In genomic region chr5:76118441-76118840, GRCm38 (mm10) we compare ENCODE assay signal across 8 mouse cellular contexts. TPM values are rescaled to one million over a fixed set of nuclear protein-coding genes. Genes with fewer than 3 reads are reported as not detected.
A peak's percentile ranks its signal among the peaks of the same experiment; 100 is the strongest.
DNase-seq lines count a peak whose midpoint lies in the region; ATAC-seq and TF ChIP-seq lines count a peak whose summit lies in the region.

No protein-coding gene starts in this region.

- no peak overlapping the region for H3K9ac ChIP-seq in liver, adult 2 months (ENCODE audit: low read depth, low read length)
- no peak overlapping the region for H3K9ac ChIP-seq in liver, embryonic 12.5 days
- H3K9ac ChIP-seq in heart, postnatal 0 days (replicated peaks; ENCODE audit: low read depth, low read length), result no peak overlapping the region

- H3K79me2 ChIP-seq in liver, adult 2 months (ENCODE audit: control insufficient read depth, insufficient read depth, low read length), result no peaks in the 10 kb centered on the region

- H3K36me3 ChIP-seq in liver, adult 2 months (ENCODE audit: control insufficient read depth, insufficient read depth, low read length), result no peaks in the 10 kb centered on the region
- H3K36me3 ChIP-seq in liver, embryonic 12.5 days, result no peaks in the 10 kb centered on the region
- H3K36me3 ChIP-seq in heart, postnatal 0 days (replicated peaks; ENCODE audit: control insufficient read depth, insufficient read depth, low read length), result no peaks in the 10 kb centered on the region

- no peak for TF ChIP-seq EP300 in heart, postnatal 0 days (IDR thresholded peaks at IDR 0.05; ENCODE audit: low read depth)

- 28% methylated on average over 7 of the region's 7 CpGs for WGBS in liver, adult 2 months
- WGBS in liver, embryonic 12.5 days (ENCODE audit: insufficient replicate concordance), result 29% methylated on average over 7 of the region's 7 CpGs
- 22% methylated on average over 7 of the region's 7 CpGs for WGBS in heart, postnatal 0 days
- WGBS in olfactory bulb, adult 2 months, result 34% methylated on average over 7 of the region's 7 CpGs

- no peak overlapping the region for H3K4me2 ChIP-seq in liver, embryonic 12.5 days
- no peak overlapping the region for H3K4me2 ChIP-seq in heart, postnatal 0 days (ENCODE audit: low read depth, low read length)

- TF ChIP-seq CTCF in liver, adult 2 months (IDR thresholded peaks at IDR 0.05; ENCODE audit: low read depth, low read length), result no peak
- peak; percentile 77 for TF ChIP-seq CTCF in heart, postnatal 0 days (IDR thresholded peaks at IDR 0.05; ENCODE audit: low read depth)
- TF ChIP-seq CTCF in left cerebral cortex, adult 2 months (IDR thresholded peaks at IDR 0.05), result peak; percentile 84
- 0 out of 2 replicates have a peak, but pooled peaks have one; percentile 10 for TF ChIP-seq CTCF in olfactory bulb, adult 2 months (IDR thresholded peaks at IDR 0.05; ENCODE audit: insufficient read depth, low read depth, low read length)

- TF ChIP-seq POLR2A in liver, adult 2 months (IDR thresholded peaks at IDR 0.05; ENCODE audit: extremely low read depth, insufficient read depth, low read length), result no peak
- TF ChIP-seq POLR2A in olfactory bulb, adult 2 months (IDR thresholded peaks at IDR 0.05; ENCODE audit: insufficient read depth, low read depth, low read length), result no peak

- H3K4me1 ChIP-seq in liver, adult 2 months (ENCODE audit: control insufficient read depth, insufficient read depth, low read length), result no peaks in the 10 kb centered on the region
- no peaks in the 10 kb centered on the region for H3K4me1 ChIP-seq in liver, embryonic 12.5 days
- H3K4me1 ChIP-seq in heart, postnatal 0 days (ENCODE audit: control insufficient read depth, insufficient read depth), result no peaks in the 10 kb centered on the region
- H3K4me1 ChIP-seq in olfactory bulb, adult 2 months (ENCODE audit: control insufficient read depth, insufficient read depth, low read length), result no peaks in the 10 kb centered on the region

- no peak overlapping the region for H3K4me3 ChIP-seq in liver, adult 2 months (ENCODE audit: insufficient read depth, low read depth, low read length)
- H3K4me3 ChIP-seq in liver, embryonic 12.5 days, result no peak overlapping the region
- H3K4me3 ChIP-seq in heart, postnatal 0 days (ENCODE audit: low read depth, low read length), result no peak overlapping the region
- no peak overlapping the region for H3K4me3 ChIP-seq in left cerebral cortex, adult 2 months
- no peak overlapping the region for H3K4me3 ChIP-seq in olfactory bulb, adult 2 months (ENCODE audit: insufficient read depth, low read depth, low read length)

- DNase-seq in liver, adult 2 months (ENCODE audit: extremely low read depth, low read depth, low spot score), result peak; percentile 49
- peak; percentile 6 for DNase-seq in T-cell, adult 2 months (ENCODE audit: low spot score)
- DNase-seq in cerebellum, postnatal 4 days (ENCODE audit: low spot score in 2 of 2), result peak; percentile 64 to 68
- no peak for DNase-seq in heart, postnatal 0 days (ENCODE audit: low spot score)
- DNase-seq in left cerebral cortex, adult 2 months (ENCODE audit: extremely low spot score in 1 of 2, low spot score in 2 of 2), result peak; percentile 63 to 74

- ATAC-seq in liver, embryonic 12.5 days, result no peak
- no peak for ATAC-seq in heart, postnatal 0 days (ENCODE audit: insufficient read depth, low read depth)
- no peak for ATAC-seq in erythroid progenitor cell, adult 5-6 weeks (replicated peaks; ENCODE audit: low FRiP score, poor library complexity, severe bottlenecking)

- intact Hi-C loops in left cerebral cortex, adult 2 months (cut with DNase I), result loop anchor here (1.0 to 10.0 kb wide), 3 partner anchors 247 to 904 kb away; no protein-coding TSS in a partner anchor

- no peak overlapping the region for H3K27ac ChIP-seq in liver, adult 2 months (replicated peaks; ENCODE audit: insufficient read depth, low read depth, low read length)
- no peak overlapping the region for H3K27ac ChIP-seq in liver, embryonic 12.5 days
- H3K27ac ChIP-seq in heart, postnatal 0 days (ENCODE audit: low read depth), result no peak overlapping the region
- no peak overlapping the region for H3K27ac ChIP-seq in left cerebral cortex, adult 2 months
- H3K27ac ChIP-seq in olfactory bulb, adult 2 months (ENCODE audit: insufficient read depth, low read depth, low read length), result no peak overlapping the region

- peaks cover 2% of the 10 kb centered on the region; the same call in 1 of the 2 replicates for H3K27me3 ChIP-seq in liver, adult 2 months (ENCODE audit: control insufficient read depth, insufficient read depth, low read length)
- no peaks in the 10 kb centered on the region for H3K27me3 ChIP-seq in liver, embryonic 12.5 days (replicated peaks)
- H3K27me3 ChIP-seq in heart, postnatal 0 days (ENCODE audit: control insufficient read depth, insufficient read depth, low read length), result no peaks in the 10 kb centered on the region

- H3K9me3 ChIP-seq in liver, embryonic 12.5 days (replicated peaks), result peaks cover 7% of the 10 kb centered on the region; the same call in 1 of the 2 replicates
- peaks cover 13% of the 10 kb centered on the region for H3K9me3 ChIP-seq in heart, postnatal 0 days (replicated peaks; ENCODE audit: control insufficient read depth, low read length)

RNA-seq across cellular contexts. Expression of gene Srd5a3, which starts 21.6 kb away (rescaled TPM):
- total RNA-seq in liver, adult 2 months (2014; rRNA removed), result 7.8 and 10.0 TPM in 2 replicates
- polyA plus RNA-seq in liver, adult 2 months (2012; rRNA removed), result 42.4 and 57.3 TPM in 2 replicates
- polyA plus RNA-seq in liver, embryonic 12.5 days (2016; fragmentation: Nextera tagmentation; extraction: Ambion mirVana), result 16.6 and 17.4 TPM in 2 replicates
- total RNA-seq in heart, postnatal 0 days (2014; rRNA removed; ENCODE audit: low replicate concordance), result 23.7 and 24.3 TPM in 2 replicates
- polyA plus RNA-seq in heart, postnatal 0 days (2015; fragmentation: Nextera tagmentation; extraction: Ambion mirVana), result 25.5 and 26.9 TPM in 2 replicates
- 10 to 100 TPM; 19.8 to 21.8 TPM for total RNA-seq in left cerebral cortex, adult 2 months (2021)
- not detected in 2 replicates for polyA plus RNA-seq in olfactory bulb, adult 2 months (2012; ENCODE audit: insufficient read depth, insufficient read length, low replicate concordance, missing spikeins)
- 7.6 and 13.0 TPM in 2 replicates for total RNA-seq in erythroid progenitor cell, adult 5-6 weeks (2015; ENCODE audit: low replicate concordance)
- total RNA-seq in erythroid progenitor cell, adult 5-6 weeks (2017; ENCODE audit: low replicate concordance), result 4.5 and 7.3 TPM in 2 replicates
